Mouse (Mus musculus): ENCODE data around the gene Klf7. TPM values are rescaled to one million over a fixed set of nuclear protein-coding genes. Genes with fewer than 3 reads are reported as not detected.

Gene Klf7
- polyA plus RNA-seq, 2 experiments: 1.4 to 3.6 TPM

GRCm38 (mm10) chr1:64052069-64052750 is 69.9 kb downstream of the Klf7 start:
- no peak for ATAC-seq (ENCODE audit: insufficient read depth)
- no peak overlapping the region for H3K27ac ChIP-seq
- no peaks in the 10 kb centered on the region for H3K9me3 ChIP-seq (ENCODE audit: control insufficient read depth, low read length)
- TF ChIP-seq EP300 (IDR thresholded peaks at IDR 0.05; ENCODE audit: low read depth): no peak
- TF ChIP-seq CTCF (IDR thresholded peaks at IDR 0.05; ENCODE audit: low read depth): no peak
- no peaks in the 10 kb centered on the region for H3K36me3 ChIP-seq (replicated peaks; ENCODE audit: control insufficient read depth, insufficient read depth, low read depth)
- no peaks in the 10 kb centered on the region for H3K27me3 ChIP-seq (ENCODE audit: control insufficient read depth, insufficient read depth, low read length)
- WGBS (ENCODE audit: insufficient replicate concordance): 39% methylated on average over 7 of the region's 7 CpGs
- DNase-seq (ENCODE audit: low read depth in 3 of 3, low spot score in 3 of 3): no peak
- H3K9ac ChIP-seq (replicated peaks): no peak overlapping the region
- no peak overlapping the region for H3K4me2 ChIP-seq (ENCODE audit: low read depth)
- peaks cover 0 to 4% of the 10 kb centered on the region in 2 experiments; a peak in 3 of 4 replicates for H3K4me1 ChIP-seq (replicated peaks; ENCODE audit: control insufficient read depth in 2 of 2, insufficient read depth in 2 of 2, low read length in 1 of 2)
- H3K4me3 ChIP-seq (ENCODE audit: insufficient read depth in 1 of 2, low read depth in 2 of 2, low read length in 2 of 2): no peak overlapping the region

- no peaks in the 10 kb centered on the region for H3K27me3 ChIP-seq (ENCODE audit: control insufficient read depth, insufficient read depth, low read length)
- no peak for DNase-seq (ENCODE audit: low read depth in 3 of 3, low spot score in 3 of 3)
- H3K4me3 ChIP-seq (ENCODE audit: insufficient read depth in 1 of 2, low read depth in 2 of 2, low read length in 2 of 2): no peak overlapping the region
- 47% methylated on average over 4 of the region's 4 CpGs for WGBS (ENCODE audit: insufficient replicate concordance)
- H3K4me2 ChIP-seq (ENCODE audit: low read depth): no peak overlapping the region
- no peak for TF ChIP-seq CTCF (IDR thresholded peaks at IDR 0.05; ENCODE audit: low read depth)
- TF ChIP-seq EP300 (IDR thresholded peaks at IDR 0.05; ENCODE audit: low read depth): no peak
- no peaks in the 10 kb centered on the region for H3K9me3 ChIP-seq (ENCODE audit: control insufficient read depth, low read length)
- no peak for ATAC-seq (ENCODE audit: insufficient read depth)
- H3K4me1 ChIP-seq (replicated peaks; ENCODE audit: control insufficient read depth in 2 of 2, insufficient read depth in 2 of 2, low read length in 1 of 2): peaks cover 0 to 4% of the 10 kb centered on the region in 2 experiments; a peak in 3 of 4 replicates
- H3K36me3 ChIP-seq (replicated peaks; ENCODE audit: control insufficient read depth, insufficient read depth, low read depth): no peaks in the 10 kb centered on the region
- no peak overlapping the region for H3K9ac ChIP-seq (replicated peaks)
- no peak overlapping the region for H3K27ac ChIP-seq
Measured at GRCm38 (mm10) chr1:64048567-64048966, 73.5 kb downstream of the Klf7 start.

- Histone ChIP-seq H3K36me3 (replicated peaks; ENCODE audit: control insufficient read depth, insufficient read depth, low read depth) (no peaks in the 10 kb centered on the region), H3K27ac (no peak overlapping the region), H3K27me3 (ENCODE audit: control insufficient read depth, insufficient read depth, low read length) (no peaks in the 10 kb centered on the region), H3K9me3 (ENCODE audit: control insufficient read depth, low read length) (no peaks in the 10 kb centered on the region), H3K4me2 (ENCODE audit: low read depth) (no peak overlapping the region), H3K9ac (replicated peaks) (no peak overlapping the region), H3K4me1 (replicated peaks; ENCODE audit: control insufficient read depth in 2 of 2, insufficient read depth in 2 of 2, low read length in 1 of 2) (peaks cover 0 to 3% of the 10 kb centered on the region in 2 experiments; a peak in 2 of 4 replicates), H3K4me3 (ENCODE audit: insufficient read depth in 1 of 2, low read depth in 2 of 2, low read length in 2 of 2) (no peak overlapping the region)
- DNase-seq (ENCODE audit: low read depth in 3 of 3, low spot score in 3 of 3) (no peak), ATAC-seq (ENCODE audit: insufficient read depth) (no peak)
- TF ChIP-seq CTCF (IDR thresholded peaks at IDR 0.05; ENCODE audit: low read depth) (no peak), EP300 (IDR thresholded peaks at IDR 0.05; ENCODE audit: low read depth) (no peak)
Measured at GRCm38 (mm10) chr1:64046802-64047156, 75.3 kb downstream of the Klf7 start.

GRCm38 (mm10) chr1:64046087-64046801 is 75.8 kb downstream of the Klf7 start:
- 76% methylated on average over 14 of the region's 14 CpGs for WGBS (ENCODE audit: insufficient replicate concordance)
- ATAC-seq (ENCODE audit: insufficient read depth): no peak

GRCm38 (mm10) chr1:64044577-64044976 is 77.5 kb downstream of the Klf7 start:
- ATAC-seq (ENCODE audit: insufficient read depth): no peak
- no peaks in the 10 kb centered on the region for H3K36me3 ChIP-seq (replicated peaks; ENCODE audit: control insufficient read depth, insufficient read depth, low read depth)
- no peaks in the 10 kb centered on the region for H3K9me3 ChIP-seq (ENCODE audit: control insufficient read depth, low read length)
- no peaks in the 10 kb centered on the region for H3K27me3 ChIP-seq (ENCODE audit: control insufficient read depth, insufficient read depth, low read length)
- WGBS (ENCODE audit: insufficient replicate concordance): 7% methylated on average over 2 of the region's 2 CpGs
- H3K9ac ChIP-seq (replicated peaks): no peak overlapping the region
- TF ChIP-seq CTCF (IDR thresholded peaks at IDR 0.05; ENCODE audit: low read depth) (no peak), EP300 (IDR thresholded peaks at IDR 0.05; ENCODE audit: low read depth) (no peak)
- no peak overlapping the region for H3K27ac ChIP-seq
- H3K4me3 ChIP-seq (ENCODE audit: insufficient read depth in 1 of 2, low read depth in 2 of 2, low read length in 2 of 2): no peak overlapping the region
- H3K4me2 ChIP-seq (ENCODE audit: low read depth): no peak overlapping the region
- peaks cover 0 to 8% of the 10 kb centered on the region in 2 experiments; a peak in 2 of 4 replicates for H3K4me1 ChIP-seq (replicated peaks; ENCODE audit: control insufficient read depth in 2 of 2, insufficient read depth in 2 of 2, low read length in 1 of 2)
- no peak for DNase-seq (ENCODE audit: low read depth in 3 of 3, low spot score in 3 of 3)

More at GRCm38 (mm10) chr1:64046087-64046801, 75.8 kb downstream of the Klf7 start:
- Histone ChIP-seq H3K27me3 (ENCODE audit: control insufficient read depth, insufficient read depth, low read length) (no peaks in the 10 kb centered on the region), H3K4me1 (replicated peaks; ENCODE audit: control insufficient read depth in 2 of 2, insufficient read depth in 2 of 2, low read length in 1 of 2) (peaks cover 0 to 3% of the 10 kb centered on the region in 2 experiments; a peak in 2 of 4 replicates), H3K9me3 (ENCODE audit: control insufficient read depth, low read length) (no peaks in the 10 kb centered on the region), H3K27ac (no peak overlapping the region), H3K36me3 (replicated peaks; ENCODE audit: control insufficient read depth, insufficient read depth, low read depth) (no peaks in the 10 kb centered on the region), H3K4me2 (ENCODE audit: low read depth) (no peak overlapping the region), H3K4me3 (ENCODE audit: insufficient read depth in 1 of 2, low read depth in 2 of 2, low read length in 2 of 2) (no peak overlapping the region), H3K9ac (replicated peaks) (no peak overlapping the region)
- TF ChIP-seq EP300 (IDR thresholded peaks at IDR 0.05; ENCODE audit: low read depth) (no peak), CTCF (IDR thresholded peaks at IDR 0.05; ENCODE audit: low read depth) (no peak)
- no peak for DNase-seq (ENCODE audit: low read depth in 3 of 3, low spot score in 3 of 3)

Measured in liver, embryonic 14.5 days (tissue).